Mouse (Mus musculus): Measurements from ENCODE around the gene Gadd45gip1.

- TF ChIP-seq POLR2A (IDR thresholded peaks at IDR 0.05; ENCODE audit: borderline replicate concordance, extremely low read depth, low read depth, low read length) (no peak), CTCF (IDR thresholded peaks at IDR 0.05; ENCODE audit: insufficient read depth, low read length) (no peak)
Measured at GRCm38 (mm10) chr8:84816117-84816516, 15.2 kb upstream of the Gadd45gip1 start.

Data from lung, adult 2 months (tissue).